Mouse (Mus musculus) neural tube, embryonic 11.5 days (tissue): Measurements from ENCODE around the gene Antxr1. TPM values are rescaled to one million over a fixed set of nuclear protein-coding genes. Genes with fewer than 3 reads are reported as not detected.

Experiments
- ATAC-seq: fragments of 200-750 bp; cut with Nextera tagmentation; 2 replicates; pipeline ENCODE4 v1.8.0; 2017; ENCODE audit warnings: moderate number of reproducible peaks, mild to moderate bottlenecking, moderate TSS enrichment, moderate library complexity; ENCODE audit not compliant: insufficient read depth, low FRiP score, low TSS enrichment
- DNase-seq: peaks from one replicate; pipeline ENCODE4 v3.0.0-alpha.2; 2015; ENCODE audit warnings: low spot score
- H3K27ac ChIP-seq: fragments of 300-500 bp; sonication (generic); 2 replicates; pipeline ENCODE4 v1.5.1; 2014; ENCODE audit warnings: low read depth, mild to moderate bottlenecking, low read length
- H3K27me3 ChIP-seq: fragments of 300-500 bp; sonication (generic); 2 replicates; pipeline ENCODE4 v1.6.1; 2014; ENCODE audit warnings: mild to moderate bottlenecking, low read length, mixed read lengths; ENCODE audit not compliant: control insufficient read depth, insufficient read depth
- H3K36me3 ChIP-seq: fragments of 300-500 bp; sonication (generic); 2 replicates; pipeline ENCODE4 v1.6.1; 2014; ENCODE audit warnings: mild to moderate bottlenecking, low read length, moderate library complexity, mixed read lengths; ENCODE audit not compliant: control insufficient read depth, insufficient read depth
- H3K4me1 ChIP-seq: fragments of 300-500 bp; sonication (generic); 2 replicates; pipeline ENCODE4 v1.6.1; 2014; ENCODE audit warnings: low read length, mixed read lengths; ENCODE audit not compliant: control insufficient read depth, insufficient read depth
- H3K4me2 ChIP-seq: fragments of 300-500 bp; sonication (generic); 2 replicates; pipeline ENCODE4 v1.6.1; 2014; ENCODE audit warnings: low read depth, mild to moderate bottlenecking, moderate library complexity
- H3K4me3 ChIP-seq: fragments of 300-500 bp; sonication (generic); 2 replicates; pipeline ENCODE4 v1.5.1; 2014; ENCODE audit warnings: low read depth, low read length
- H3K9ac ChIP-seq: fragments of 300-500 bp; sonication (generic); 2 replicates; pipeline ENCODE4 v1.6.1; 2014; ENCODE audit warnings: mild to moderate bottlenecking, low read length
- H3K9me3 ChIP-seq: fragments of 300-500 bp; sonication (generic); 2 replicates; pipeline ENCODE4 v1.6.1; 2016; ENCODE audit warnings: low read length; ENCODE audit not compliant: control insufficient read depth
- WGBS: fragments of 180-500 bp; shearing (Covaris S2); extraction: QIAGEN DNeasy Blood & Tissue Kit; methylation state at CpG from one replicate; pipeline ENCODE4 v1.1.7; 2014; 5-methylcytosine and 5-hydroxymethylcytosine counted together
- polyA plus RNA-seq: library from polyadenylated mRNA; unstranded; fragments of >200 nt; fragmentation: Nextera tagmentation; extraction: Ambion mirVana; gene quantifications from 2 replicates; pipeline ENCODE4 v1.2.1, GENCODE M21; 2014

Gene Antxr1
- polyA plus RNA-seq, 1 experiment from 2014 or later: 6.0 TPM

DNA sequence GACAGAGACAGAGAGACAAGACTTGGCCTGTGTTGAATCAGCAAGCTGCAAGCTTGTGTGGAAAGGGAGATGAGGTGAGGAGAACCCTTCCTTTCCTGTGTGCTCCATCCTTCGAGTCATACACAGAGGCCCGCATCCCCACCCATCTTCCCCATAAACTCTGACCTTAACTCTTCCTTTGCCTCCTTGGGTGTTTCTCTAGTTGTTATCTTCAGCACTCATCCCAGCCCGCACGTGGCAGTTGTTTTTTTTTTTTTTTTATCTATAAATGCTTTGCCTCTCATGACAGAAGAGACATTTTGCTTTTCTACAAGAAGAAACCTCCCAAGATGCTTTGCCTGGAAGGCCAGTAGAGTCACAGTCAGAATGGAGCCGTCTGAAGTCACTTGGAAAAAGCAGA is 197.1 kb downstream of the Antxr1 start:
- Histone ChIP-seq H3K9ac (no peak overlapping the region), H3K4me2 (no peak overlapping the region), H3K27ac (no peak overlapping the region), H3K27me3 (no peaks in the 10 kb centered on the region), H3K9me3 (no peaks in the 10 kb centered on the region), H3K4me1 (no peaks in the 10 kb centered on the region), H3K4me3 (no peak overlapping the region), H3K36me3 (0 out of 2 replicates have a peak, but pooled peaks cover 2% of the 10 kb centered on the region)
- WGBS: 83% methylated on average over 5 of the region's 5 CpGs
- ATAC-seq (no peak), DNase-seq (no peak)

DNA sequence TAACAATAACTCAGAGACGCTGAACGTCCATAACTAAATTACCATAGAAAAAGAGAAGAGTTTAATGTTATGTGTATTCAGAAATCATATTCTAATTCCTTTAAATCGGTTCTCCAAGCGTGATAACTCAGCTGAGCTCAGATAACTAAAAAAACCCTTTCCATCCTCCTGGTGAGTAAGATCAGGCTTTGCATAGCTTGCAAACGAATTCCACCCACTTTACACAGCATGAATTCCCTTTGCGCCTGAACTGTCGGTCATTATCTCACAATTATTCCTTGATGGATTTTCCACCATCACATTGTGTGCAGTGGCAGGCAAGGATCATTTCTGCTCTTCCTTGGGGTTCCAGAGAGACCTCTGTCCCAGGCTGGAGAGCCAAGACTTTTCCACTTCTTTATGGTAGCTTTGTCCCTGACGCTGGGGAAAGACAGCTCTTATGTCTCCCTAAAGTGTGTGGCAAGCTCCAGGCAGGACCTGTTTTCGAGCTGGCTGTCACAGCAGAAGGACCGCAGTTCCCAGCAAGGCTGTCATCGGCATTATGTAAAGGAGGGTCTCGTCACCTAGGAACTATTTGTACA is 201.6 kb downstream of the Antxr1 start:
- Histone ChIP-seq H3K4me3 (no peak overlapping the region), H3K27me3 (no peaks in the 10 kb centered on the region), H3K9me3 (no peaks in the 10 kb centered on the region), H3K4me2 (no peak overlapping the region), H3K4me1 (no peaks in the 10 kb centered on the region), H3K36me3 (0 out of 2 replicates have a peak, but pooled peaks cover 2% of the 10 kb centered on the region), H3K9ac (no peak overlapping the region), H3K27ac (no peak overlapping the region)
- no peak for DNase-seq
- 75% methylated on average over 12 of the region's 12 CpGs for WGBS
- no peak for ATAC-seq

- no peaks in the 10 kb centered on the region for H3K9me3 ChIP-seq
- H3K27ac ChIP-seq: no peak overlapping the region
- no peak overlapping the region for H3K9ac ChIP-seq
- 0 out of 2 replicates have a peak, but pooled peaks cover 2% of the 10 kb centered on the region for H3K36me3 ChIP-seq
- ATAC-seq (no peak), DNase-seq (no peak)
- 88% methylated on average over 3 of the region's 3 CpGs for WGBS
- H3K4me3 ChIP-seq: no peak overlapping the region
- H3K27me3 ChIP-seq: no peaks in the 10 kb centered on the region
- H3K4me2 ChIP-seq: no peak overlapping the region
- H3K4me1 ChIP-seq: no peaks in the 10 kb centered on the region
These were observed 202.1 kb downstream of the Antxr1 start for GRCm38 (mm10) chr6:87133520-87133919.

DNA sequence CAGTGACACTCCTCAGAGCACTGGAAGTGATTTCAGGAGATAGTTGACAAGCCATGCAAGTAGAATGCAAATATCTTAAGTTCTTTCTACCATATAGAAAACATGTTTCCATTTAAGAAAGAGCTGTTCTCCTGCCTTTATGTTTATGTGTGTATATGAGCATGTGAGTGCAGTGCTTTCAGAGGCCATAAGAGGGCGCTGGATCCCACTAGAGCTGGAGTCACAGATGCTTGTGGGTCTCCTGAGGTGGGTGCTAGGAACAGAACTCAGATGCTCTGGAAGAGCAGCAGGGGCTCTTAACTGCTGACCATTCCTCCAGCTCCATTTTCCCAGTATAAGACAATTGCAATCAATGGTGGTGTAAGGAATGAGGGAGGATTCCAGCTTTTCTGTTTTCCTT is 204.5 kb downstream of the Antxr1 start:
- 71% methylated on average over 1 of the region's 1 CpGs for WGBS
- no peak overlapping the region for H3K4me3 ChIP-seq
- no peaks in the 10 kb centered on the region for H3K4me1 ChIP-seq
- H3K9me3 ChIP-seq: no peaks in the 10 kb centered on the region
- H3K9ac ChIP-seq: no peak overlapping the region
- DNase-seq (no peak), ATAC-seq (no peak)
- no peak overlapping the region for H3K27ac ChIP-seq
- no peaks in the 10 kb centered on the region for H3K36me3 ChIP-seq
- H3K4me2 ChIP-seq: no peak overlapping the region
- H3K27me3 ChIP-seq: no peaks in the 10 kb centered on the region

- no peaks in the 10 kb centered on the region for H3K36me3 ChIP-seq
- ATAC-seq: no peak
- H3K4me3 ChIP-seq: no peak overlapping the region
These were observed 205.0 kb downstream of the Antxr1 start for GRCm38 (mm10) chr6:87130628-87131027.

GRCm38 (mm10) chr6:87129861-87130260 is 205.8 kb downstream of the Antxr1 start:
- H3K4me3 ChIP-seq: no peak overlapping the region
- no peak overlapping the region for H3K27ac ChIP-seq
- ATAC-seq: no peak
- H3K9ac ChIP-seq: no peak overlapping the region
- no peaks in the 10 kb centered on the region for H3K36me3 ChIP-seq
- no peak overlapping the region for H3K4me2 ChIP-seq
- no peaks in the 10 kb centered on the region for H3K9me3 ChIP-seq
- DNase-seq: no peak
- no peaks in the 10 kb centered on the region for H3K4me1 ChIP-seq
- 87% methylated on average over 8 of the region's 8 CpGs for WGBS
- H3K27me3 ChIP-seq: no peaks in the 10 kb centered on the region

More at GRCm38 (mm10) chr6:87130628-87131027, 205.0 kb downstream of the Antxr1 start:
- Histone ChIP-seq H3K9me3 (no peaks in the 10 kb centered on the region), H3K27me3 (no peaks in the 10 kb centered on the region), H3K4me1 (no peaks in the 10 kb centered on the region), H3K27ac (no peak overlapping the region), H3K4me2 (no peak overlapping the region), H3K9ac (no peak overlapping the region)
- DNase-seq: no peak
- 98% methylated on average over 7 of the region's 7 CpGs for WGBS

- Histone ChIP-seq H3K4me1 (no peaks in the 10 kb centered on the region), H3K4me3 (no peak overlapping the region), H3K9me3 (no peaks in the 10 kb centered on the region), H3K27me3 (no peaks in the 10 kb centered on the region), H3K9ac (no peak overlapping the region; the same call in 1 of the 2 replicates), H3K27ac (no peak overlapping the region), H3K4me2 (no peak overlapping the region), H3K36me3 (no peaks in the 10 kb centered on the region)
- no peak for ATAC-seq
- DNase-seq: no peak
- 73% methylated on average over 8 of the region's 8 CpGs for WGBS
These were observed 208.4 kb downstream of the Antxr1 start for GRCm38 (mm10) chr6:87127049-87127753.

DNA sequence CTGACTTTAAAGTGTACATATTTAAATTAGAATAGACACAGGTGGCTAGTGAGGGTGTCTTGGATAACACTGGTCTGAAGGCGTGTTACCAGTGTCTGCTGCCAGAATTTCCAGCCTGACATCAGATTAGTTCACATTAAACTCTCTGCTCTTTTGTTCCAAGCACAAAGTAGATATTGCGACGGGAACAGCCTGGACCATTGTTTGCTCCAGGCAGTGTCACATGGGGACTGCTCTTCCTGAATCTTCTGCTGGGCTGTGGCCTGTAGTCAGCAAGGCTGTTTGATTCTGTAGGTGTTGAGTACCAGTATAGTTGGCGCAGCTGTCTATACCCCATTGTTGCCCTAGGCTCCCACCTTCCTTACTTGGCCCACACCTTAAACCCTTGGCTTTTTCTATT is 211.6 kb downstream of the Antxr1 start:
- 91% methylated on average over 4 of the region's 4 CpGs for WGBS
- H3K4me3 ChIP-seq: no peak overlapping the region
- H3K27me3 ChIP-seq: no peaks in the 10 kb centered on the region
- no peak overlapping the region for H3K9ac ChIP-seq
- no peaks in the 10 kb centered on the region for H3K4me1 ChIP-seq
- ATAC-seq (no peak), DNase-seq (no peak)
- H3K9me3 ChIP-seq: no peaks in the 10 kb centered on the region
- H3K27ac ChIP-seq: no peak overlapping the region
- no peak overlapping the region for H3K4me2 ChIP-seq
- no peaks in the 10 kb centered on the region for H3K36me3 ChIP-seq

GRCm38 (mm10) chr6:87123406-87123805 is 212.2 kb downstream of the Antxr1 start:
- Histone ChIP-seq H3K9ac (no peak overlapping the region), H3K9me3 (no peaks in the 10 kb centered on the region), H3K4me2 (no peak overlapping the region), H3K27me3 (no peaks in the 10 kb centered on the region), H3K4me1 (no peaks in the 10 kb centered on the region), H3K27ac (no peak overlapping the region), H3K4me3 (no peak overlapping the region), H3K36me3 (no peaks in the 10 kb centered on the region)
- ATAC-seq (no peak), DNase-seq (no peak)
- 86% methylated on average over 6 of the region's 6 CpGs for WGBS
